Mouse (Mus musculus): ENCODE measurements around the gene Sfxn5. TPM values are rescaled to one million over a fixed set of nuclear protein-coding genes. Genes with fewer than 3 reads are reported as not detected.

Sfxn5 gene
- total RNA-seq, 2 experiments from 2014 or later, result 167 to 175 TPM

- DNase-seq (ENCODE audit: low spot score in 2 of 2), result no peak
- peak; percentile 33 for TF ChIP-seq CTCF (conservative IDR thresholded peaks at IDR 0.05)
- H3K4me3 ChIP-seq, result no peak overlapping the region
- peak overlapping the region; percentile 84; the same call in 1 of the 2 replicates for H3K27ac ChIP-seq
These were observed 17.0 kb downstream of the Sfxn5 start for GRCm38 (mm10) chr6:85316211-85316610.

- Histone ChIP-seq H3K27ac (peak overlapping the region; percentile 84), H3K4me3 (no peak overlapping the region)
- DNase-seq (ENCODE audit: low spot score in 2 of 2), result no peak
- no peak for TF ChIP-seq CTCF (conservative IDR thresholded peaks at IDR 0.05)
These were observed 19.0 kb downstream of the Sfxn5 start for GRCm38 (mm10) chr6:85314064-85314798.

- no peak for DNase-seq (ENCODE audit: low spot score in 2 of 2)
- TF ChIP-seq CTCF (conservative IDR thresholded peaks at IDR 0.05), result no peak
- Histone ChIP-seq H3K27ac (no peak overlapping the region), H3K4me3 (no peak overlapping the region)
These were observed 25.3 kb downstream of the Sfxn5 start for GRCm38 (mm10) chr6:85307894-85308293.

GRCm38 (mm10) chr6:85306375-85306774 is 26.8 kb downstream of the Sfxn5 start:
- Histone ChIP-seq H3K27ac (0 out of 2 replicates have a peak overlapping the region, but pooled peaks have one; percentile 18), H3K4me3 (no peak overlapping the region)
- no peak for DNase-seq (ENCODE audit: low spot score in 2 of 2)
- TF ChIP-seq CTCF (conservative IDR thresholded peaks at IDR 0.05), result no peak

- DNase-seq (ENCODE audit: low spot score in 2 of 2), result no peak
- no peak overlapping the region for H3K4me3 ChIP-seq
- no peak for TF ChIP-seq CTCF (conservative IDR thresholded peaks at IDR 0.05)
- H3K27ac ChIP-seq, result peak overlapping the region; percentile 23
These were observed 27.4 kb downstream of the Sfxn5 start for GRCm38 (mm10) chr6:85305826-85306225.

- no peak for DNase-seq (ENCODE audit: low spot score in 2 of 2)
- no peak overlapping the region for H3K4me3 ChIP-seq
- no peak for TF ChIP-seq CTCF (conservative IDR thresholded peaks at IDR 0.05)
- peak overlapping the region; percentile 85; the same call in 1 of the 2 replicates for H3K27ac ChIP-seq
These were observed 28.3 kb downstream of the Sfxn5 start for GRCm38 (mm10) chr6:85304966-85305365.

- peak; percentile 65 to 80 for DNase-seq (ENCODE audit: low spot score in 2 of 2)
- no peak overlapping the region for H3K4me3 ChIP-seq
- H3K27ac ChIP-seq, result peak overlapping the region; percentile 85
- no peak for TF ChIP-seq CTCF (conservative IDR thresholded peaks at IDR 0.05)
These were observed 30.7 kb downstream of the Sfxn5 start for GRCm38 (mm10) chr6:85302326-85303055.

- H3K27ac ChIP-seq, result peak overlapping the region; percentile 50
- no peak overlapping the region for H3K4me3 ChIP-seq
- TF ChIP-seq CTCF (conservative IDR thresholded peaks at IDR 0.05), result peak; percentile 51
- DNase-seq (ENCODE audit: low spot score in 2 of 2), result no peak
These were observed 37.6 kb downstream of the Sfxn5 start for GRCm38 (mm10) chr6:85295384-85296167.

- Histone ChIP-seq H3K4me3 (no peak overlapping the region), H3K27ac (peak overlapping the region; percentile 50; the same call in 1 of the 2 replicates)
- no peak for TF ChIP-seq CTCF (conservative IDR thresholded peaks at IDR 0.05)
These were observed 39.2 kb downstream of the Sfxn5 start for GRCm38 (mm10) chr6:85294004-85294379.

GRCm38 (mm10) chr6:85293255-85294003 is 39.8 kb downstream of the Sfxn5 start:
- TF ChIP-seq CTCF (conservative IDR thresholded peaks at IDR 0.05), result no peak
- H3K4me3 ChIP-seq, result no peak overlapping the region
- peak overlapping the region; percentile 50 for H3K27ac ChIP-seq
- DNase-seq (ENCODE audit: low spot score in 2 of 2), result no peak

More at GRCm38 (mm10) chr6:85294004-85294379, 39.2 kb downstream of the Sfxn5 start:
- no peak for DNase-seq (ENCODE audit: low spot score in 2 of 2)

GRCm38 (mm10) chr6:85290869-85291824 is 42.1 kb downstream of the Sfxn5 start:
- DNase-seq (ENCODE audit: low spot score in 2 of 2), result no peak
- peak; percentile 68 for TF ChIP-seq CTCF (conservative IDR thresholded peaks at IDR 0.05)
- Histone ChIP-seq H3K27ac (no peak overlapping the region), H3K4me3 (no peak overlapping the region)
